Mouse (Mus musculus): Measurements from ENCODE around the gene Mipep.

DNA sequence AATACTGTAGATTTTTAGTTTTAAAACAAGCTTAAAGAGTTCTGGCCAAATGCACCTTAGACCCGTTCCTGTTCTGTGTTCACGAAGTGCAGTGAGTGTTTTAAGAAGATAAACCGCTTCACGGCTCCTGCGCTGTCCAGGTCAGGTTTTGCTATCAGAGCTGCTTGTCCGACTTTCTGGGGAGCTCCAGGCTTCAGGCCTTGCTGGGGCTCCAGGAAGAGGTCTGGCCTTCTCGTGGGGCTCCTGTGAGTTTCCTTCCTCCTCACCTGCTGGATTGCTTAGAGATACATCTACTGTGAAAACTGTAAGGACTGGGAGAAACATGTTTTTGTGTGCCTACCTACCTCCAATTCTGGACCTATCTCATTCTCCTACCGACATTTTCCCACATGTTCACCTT lies 55.3 kb downstream of the Mipep start:
- TF ChIP-seq CTCF (IDR thresholded peaks at IDR 0.05; ENCODE audit: low read depth, low read length), result no peak
- no peak for TF ChIP-seq POLR2A (IDR thresholded peaks at IDR 0.05; ENCODE audit: borderline replicate concordance, low read depth, low read length)

Measured in bone marrow macrophage, adult 2 months (primary cell).